Comparison of ENCODE assay signal across 11 mouse cellular contexts in genomic region chr9:44078136-44078797, GRCm38 (mm10). TPM values are rescaled to one million over a fixed set of nuclear protein-coding genes. Genes with fewer than 3 reads are reported as not detected.
A peak's percentile ranks its signal among the peaks of the same experiment; 100 is the strongest.
DNase-seq lines count a peak whose midpoint lies in the region; ATAC-seq and TF ChIP-seq lines count a peak whose summit lies in the region.
"Had no signal": no experiment of that assay in that cellular context is flagged by ENCODE, and none has a peak within 500 bp of the region (broad histone marks: within the 10 kb centered on the region; RNA-seq: fewer than 3 reads in every experiment).

No protein-coding gene starts in this region.

- no peaks in the 10 kb centered on the region for H3K9me3 ChIP-seq in heart, embryonic 10.5 days
- H3K9me3 ChIP-seq in limb, embryonic 13.5 days, result no peaks in the 10 kb centered on the region
- no peaks in the 10 kb centered on the region for H3K9me3 ChIP-seq in limb, embryonic 10.5 days (replicated peaks)
- H3K9me3 ChIP-seq: neural tube, embryonic 12.5 days had no signal

- no peak for ATAC-seq in limb, embryonic 13.5 days (ENCODE audit: low FRiP score, low read depth)

- WGBS in heart, embryonic 10.5 days, result 80% methylated on average over 10 of the region's 10 CpGs
- WGBS in limb, embryonic 13.5 days, result 79% methylated on average over 10 of the region's 10 CpGs
- 83% methylated on average over 10 of the region's 10 CpGs for WGBS in limb, embryonic 10.5 days
- 35% methylated on average over 10 of the region's 10 CpGs for WGBS in kidney, adult 2 months
- 84% methylated on average over 10 of the region's 10 CpGs for WGBS in olfactory bulb, adult 2 months

- no peak for TF ChIP-seq POLR2A in kidney, adult 2 months (IDR thresholded peaks at IDR 0.05; ENCODE audit: low read depth, low read length)
- no peak for TF ChIP-seq POLR2A in olfactory bulb, adult 2 months (IDR thresholded peaks at IDR 0.05; ENCODE audit: insufficient read depth, low read depth, low read length)

- DNase-seq in heart, embryonic 10.5 days (ENCODE audit: low spot score), result no peak
- no peak for DNase-seq in heart, adult 11 months
- no peak for DNase-seq in limb, embryonic 10.5 days (ENCODE audit: low spot score)
- DNase-seq in kidney, adult 2 months, result peak; percentile 77
- no peak for DNase-seq in B cell, adult 2 months
- DNase-seq: right cerebral cortex, postnatal 25 days; thymus, adult 18-20 months had no signal

- peaks cover 18% of the 10 kb centered on the region for H3K36me3 ChIP-seq in heart, embryonic 10.5 days
- no peaks in the 10 kb centered on the region for H3K36me3 ChIP-seq in limb, embryonic 13.5 days
- no peaks in the 10 kb centered on the region for H3K36me3 ChIP-seq in limb, embryonic 10.5 days
- H3K36me3 ChIP-seq in kidney, adult 2 months (ENCODE audit: control insufficient read depth, insufficient read depth, low read length), result no peaks in the 10 kb centered on the region
- H3K36me3 ChIP-seq: neural tube, embryonic 12.5 days had no signal

- H3K4me3 ChIP-seq in heart, embryonic 10.5 days, result peak overlapping the region; percentile 32; the same call in 1 of the 2 replicates
- H3K4me3 ChIP-seq in limb, embryonic 13.5 days, result no peak overlapping the region
- no peak overlapping the region for H3K4me3 ChIP-seq in limb, embryonic 10.5 days
- H3K4me3 ChIP-seq in kidney, adult 2 months (ENCODE audit: insufficient read depth, low read depth, low read length), result no peak overlapping the region
- H3K4me3 ChIP-seq in olfactory bulb, adult 2 months (ENCODE audit: insufficient read depth, low read depth, low read length), result no peak overlapping the region
- H3K4me3 ChIP-seq: neural tube, embryonic 12.5 days had no signal

- TF ChIP-seq CTCF in kidney, adult 2 months (conservative IDR thresholded peaks at IDR 0.05; ENCODE audit: insufficient read depth, insufficient read length, low read depth, low read length), result no peak; the same call in 1 of the 2 replicates
- no peak for TF ChIP-seq CTCF in olfactory bulb, adult 2 months (IDR thresholded peaks at IDR 0.05; ENCODE audit: insufficient read depth, low read depth, low read length)

- H3K9ac ChIP-seq in limb, embryonic 13.5 days, result no peak overlapping the region
- H3K9ac ChIP-seq: neural tube, embryonic 12.5 days had no signal

- H3K4me2 ChIP-seq in limb, embryonic 13.5 days (replicated peaks), result 0 out of 2 replicates have a peak overlapping the region, but pooled peaks have one; percentile 21
- H3K4me2 ChIP-seq: neural tube, embryonic 12.5 days had no signal

- peak overlapping the region; percentile 77 for H3K27ac ChIP-seq in heart, embryonic 10.5 days
- no peak overlapping the region for H3K27ac ChIP-seq in limb, embryonic 13.5 days
- H3K27ac ChIP-seq in limb, embryonic 10.5 days, result no peak overlapping the region
- peak overlapping the region; percentile 96 for H3K27ac ChIP-seq in kidney, adult 2 months (ENCODE audit: insufficient read depth, low read depth, low read length)
- H3K27ac ChIP-seq in olfactory bulb, adult 2 months (ENCODE audit: insufficient read depth, low read depth, low read length), result peak overlapping the region; percentile 75
- H3K27ac ChIP-seq: neural tube, embryonic 12.5 days had no signal

- H3K4me1 ChIP-seq in heart, embryonic 10.5 days, result peaks cover 76% of the 10 kb centered on the region
- peaks cover 39% of the 10 kb centered on the region for H3K4me1 ChIP-seq in limb, embryonic 13.5 days
- peaks cover 33% of the 10 kb centered on the region for H3K4me1 ChIP-seq in limb, embryonic 10.5 days
- peaks cover 52% of the 10 kb centered on the region for H3K4me1 ChIP-seq in kidney, adult 2 months (ENCODE audit: control insufficient read depth, insufficient read depth, low read length)
- H3K4me1 ChIP-seq in olfactory bulb, adult 2 months (ENCODE audit: control insufficient read depth, insufficient read depth, low read length), result peaks cover 48% of the 10 kb centered on the region

- H3K27me3 ChIP-seq in heart, embryonic 10.5 days (ENCODE audit: insufficient read depth, poor library complexity, severe bottlenecking), result peaks cover 5% of the 10 kb centered on the region; the same call in 1 of the 2 replicates
- H3K27me3 ChIP-seq in limb, embryonic 13.5 days, result peaks cover 11% of the 10 kb centered on the region
- peaks cover 61% of the 10 kb centered on the region for H3K27me3 ChIP-seq in limb, embryonic 10.5 days (ENCODE audit: low read depth, poor library complexity, severe bottlenecking)
- H3K27me3 ChIP-seq in kidney, adult 2 months (replicated peaks; ENCODE audit: control insufficient read depth, insufficient read depth, low read length), result no peaks in the 10 kb centered on the region

RNA-seq across cellular contexts. Expression of gene Usp2, which starts 11.4 kb away (rescaled TPM):
- polyA plus RNA-seq in heart, embryonic 10.5 days (2016; fragmentation: Nextera tagmentation; extraction: Ambion mirVana), result 36.1 and 59.0 TPM in 2 replicates
- 14.6 and 14.7 TPM in 2 replicates for polyA plus RNA-seq in limb, embryonic 13.5 days (2015; fragmentation: Nextera tagmentation; extraction: Ambion mirVana)
- 8.9 and 10.7 TPM in 2 replicates for polyA plus RNA-seq in limb, embryonic 10.5 days (2016; fragmentation: Nextera tagmentation; extraction: Ambion mirVana)
- polyA plus RNA-seq in kidney, adult 2 months (2012; rRNA removed), result 55.5 and 66.8 TPM in 2 replicates
- not detected in 2 replicates for polyA plus RNA-seq in olfactory bulb, adult 2 months (2012; ENCODE audit: insufficient read depth, insufficient read length, low replicate concordance, missing spikeins)

RNA-seq across cellular contexts. Expression of gene Mfrp, which starts 23.3 kb away (rescaled TPM):
- 0.21 TPM in 1 of 2 replicates, not detected in the other for polyA plus RNA-seq in heart, embryonic 10.5 days (2016; fragmentation: Nextera tagmentation; extraction: Ambion mirVana)
- polyA plus RNA-seq in limb, embryonic 13.5 days (2015; fragmentation: Nextera tagmentation; extraction: Ambion mirVana), result 0.13 and 0.17 TPM in 2 replicates
- polyA plus RNA-seq in limb, embryonic 10.5 days (2016; fragmentation: Nextera tagmentation; extraction: Ambion mirVana), result 0.13 and 0.14 TPM in 2 replicates
- 4.4 and 5.4 TPM in 2 replicates for polyA plus RNA-seq in kidney, adult 2 months (2012; rRNA removed)
- not detected in 2 replicates for polyA plus RNA-seq in olfactory bulb, adult 2 months (2012; ENCODE audit: insufficient read depth, insufficient read length, low replicate concordance, missing spikeins)
- polyA plus RNA-seq: forebrain, embryonic 11.5 days had no signal

RNA-seq across cellular contexts. Expression of gene C1qtnf5, which starts 28.8 kb away (rescaled TPM):
- 0.50 TPM in 1 of 2 replicates, not detected in the other for polyA plus RNA-seq in heart, embryonic 10.5 days (2016; fragmentation: Nextera tagmentation; extraction: Ambion mirVana)
- 2.6 and 3.4 TPM in 2 replicates for polyA plus RNA-seq in limb, embryonic 13.5 days (2015; fragmentation: Nextera tagmentation; extraction: Ambion mirVana)
- polyA plus RNA-seq in limb, embryonic 10.5 days (2016; fragmentation: Nextera tagmentation; extraction: Ambion mirVana), result 0.24 TPM in 1 of 2 replicates, not detected in the other
- 16.8 and 19.6 TPM in 2 replicates for polyA plus RNA-seq in kidney, adult 2 months (2012; rRNA removed)
- not detected in 2 replicates for polyA plus RNA-seq in olfactory bulb, adult 2 months (2012; ENCODE audit: insufficient read depth, insufficient read length, low replicate concordance, missing spikeins)

RNA-seq across cellular contexts. Expression of gene Gm49380, which starts 35.0 kb away (rescaled TPM):
- 0.07 and 0.18 TPM in 2 replicates for polyA plus RNA-seq in heart, embryonic 10.5 days (2016; fragmentation: Nextera tagmentation; extraction: Ambion mirVana)
- 0.09 and 0.10 TPM in 2 replicates for polyA plus RNA-seq in limb, embryonic 13.5 days (2015; fragmentation: Nextera tagmentation; extraction: Ambion mirVana)
- polyA plus RNA-seq in limb, embryonic 10.5 days (2016; fragmentation: Nextera tagmentation; extraction: Ambion mirVana), result 0.10 and 0.35 TPM in 2 replicates
- polyA plus RNA-seq in kidney, adult 2 months (2012; rRNA removed), result not detected in 2 replicates
- not detected in 2 replicates for polyA plus RNA-seq in olfactory bulb, adult 2 months (2012; ENCODE audit: insufficient read depth, insufficient read length, low replicate concordance, missing spikeins)
- polyA plus RNA-seq: forebrain, embryonic 11.5 days had no signal

RNA-seq across cellular contexts. Expression of gene Rnf26, which starts 35.0 kb away (rescaled TPM):
- polyA plus RNA-seq in heart, embryonic 10.5 days (2016; fragmentation: Nextera tagmentation; extraction: Ambion mirVana), result 53.6 and 55.8 TPM in 2 replicates
- polyA plus RNA-seq in limb, embryonic 13.5 days (2015; fragmentation: Nextera tagmentation; extraction: Ambion mirVana), result 79.6 and 84.1 TPM in 2 replicates
- polyA plus RNA-seq in limb, embryonic 10.5 days (2016; fragmentation: Nextera tagmentation; extraction: Ambion mirVana), result 88.1 and 97.0 TPM in 2 replicates
- 28.8 and 30.9 TPM in 2 replicates for polyA plus RNA-seq in kidney, adult 2 months (2012; rRNA removed)
- 257 TPM in 1 of 2 replicates, not detected in the other for polyA plus RNA-seq in olfactory bulb, adult 2 months (2012; ENCODE audit: insufficient read depth, insufficient read length, low replicate concordance, missing spikeins)

Comparison
In these comparisons a context has a peak if more than half of its experiments do, and no peak if none do; other contexts are left out.
1. H3K27ac ChIP-seq: peak in heart, embryonic 10.5 days (single experiment), kidney, adult 2 months (single experiment) and olfactory bulb, adult 2 months (single experiment); none in limb, embryonic 13.5 days (single experiment) and limb, embryonic 10.5 days (single experiment).